ENCODE assay signal across 8 mouse cellular contexts in the genomic region with DNA sequence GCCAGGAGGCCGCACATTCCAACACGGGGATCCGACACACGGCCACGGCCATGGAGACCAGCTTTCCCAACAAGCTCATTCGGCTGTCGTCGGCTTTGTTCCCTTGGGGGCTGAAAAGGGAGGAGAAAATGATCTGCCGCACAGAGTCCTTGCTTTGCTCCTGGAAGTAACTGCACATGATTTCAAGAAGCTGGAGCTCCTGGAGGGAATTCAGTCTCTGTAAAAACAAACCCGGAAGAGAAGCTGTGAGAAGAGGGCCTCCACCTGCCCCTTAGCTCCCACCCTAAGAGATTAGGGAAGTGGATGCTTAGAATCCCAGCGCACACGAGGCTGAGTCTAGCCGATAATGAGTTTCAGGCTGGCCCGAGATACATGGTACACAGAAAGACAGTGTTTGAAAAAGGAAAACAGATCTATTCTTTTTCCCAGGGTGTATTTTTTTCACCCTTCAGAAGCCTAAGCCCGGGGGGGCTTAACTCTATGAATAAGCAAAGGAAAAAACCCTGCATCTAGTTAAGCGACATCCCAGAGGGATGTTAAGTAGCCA. TPM values are rescaled to one million over a fixed set of nuclear protein-coding genes. Genes with fewer than 3 reads are reported as not detected.
DNase-seq lines count a peak whose midpoint lies in the region; ATAC-seq and TF ChIP-seq lines count a peak whose summit lies in the region.

No protein-coding gene starts in this region.

- 6% methylated on average over 16 of the region's 16 CpGs for WGBS in heart, embryonic 10.5 days
- WGBS in forebrain, embryonic 15.5 days = 2% methylated on average over 16 of the region's 16 CpGs
- 8% methylated on average over 16 of the region's 16 CpGs for WGBS in liver, embryonic 16.5 days (ENCODE audit: insufficient replicate concordance)

- ATAC-seq in forebrain, embryonic 15.5 days (replicated peaks) = 0 out of 2 replicates have a peak, but pooled peaks have one; percentile 29
- ATAC-seq in liver, embryonic 16.5 days (ENCODE audit: low read depth) = peak; percentile 35; the same call in 1 of the 2 replicates

- no peaks in the 10 kb centered on the region for H3K27me3 ChIP-seq in heart, embryonic 10.5 days (ENCODE audit: insufficient read depth, poor library complexity, severe bottlenecking)
- H3K27me3 ChIP-seq in MEL (ENCODE audit: control insufficient read depth in 1 of 2, insufficient read depth in 2 of 2, low read length in 2 of 2) = no peaks in the 10 kb centered on the region
- no peaks in the 10 kb centered on the region for H3K27me3 ChIP-seq in forebrain, embryonic 15.5 days
- no peaks in the 10 kb centered on the region for H3K27me3 ChIP-seq in liver, embryonic 16.5 days (ENCODE audit: control insufficient read depth, insufficient read depth, low read depth, low read length)

- no peak for TF ChIP-seq CTCF in MEL (IDR thresholded peaks at IDR 0.05 in 2 of 3, conservative IDR thresholded peaks at IDR 0.05 in 1 of 3; ENCODE audit: control insufficient read depth in 1 of 3, insufficient read depth in 1 of 3, low read depth in 2 of 3, low read length in 3 of 3, poor library complexity in 1 of 3, severe bottlenecking in 1 of 3)

- H3K4me3 ChIP-seq in heart, embryonic 10.5 days = peak overlapping the region; percentile 91
- H3K4me3 ChIP-seq in MEL (ENCODE audit: control insufficient read depth in 1 of 2, insufficient read depth in 1 of 2, low read depth in 2 of 2, low read length in 2 of 2) = peak overlapping the region; percentile 76 to 91
- peak overlapping the region; percentile 99 for H3K4me3 ChIP-seq in forebrain, embryonic 15.5 days
- H3K4me3 ChIP-seq in liver, embryonic 16.5 days (ENCODE audit: low read depth, low read length) = peak overlapping the region; percentile 83

- DNase-seq in heart, embryonic 10.5 days (ENCODE audit: low spot score) = no peak
- no peak for DNase-seq in heart, adult 11 months
- DNase-seq in MEL (ENCODE audit: low read depth, low spot score) = peak; percentile 87
- no peak for DNase-seq in urinary bladder, adult 18-20 months (ENCODE audit: low spot score in 2 of 2)
- DNase-seq in frontal cortex, adult 2 months (ENCODE audit: extremely low spot score in 1 of 2, low spot score in 1 of 2) = no peak
- DNase-seq in kidney, postnatal 4 days = no peak

- peak in 1 of 2 experiments; percentile 59; a peak in 1 of 4 replicates for TF ChIP-seq POLR2A in MEL (IDR thresholded peaks at IDR 0.05; ENCODE audit: control insufficient read depth in 1 of 2, insufficient read depth in 1 of 2, low read depth in 1 of 2, low read length in 2 of 2, poor library complexity in 1 of 2)

- H3K36me3 ChIP-seq in heart, embryonic 10.5 days = peaks cover 76% of the 10 kb centered on the region
- H3K36me3 ChIP-seq in MEL (ENCODE audit: control insufficient read depth in 1 of 2, insufficient read depth in 2 of 2, low read length in 2 of 2) = peaks cover 12 to 18% of the 10 kb centered on the region in 2 experiments
- peaks cover 62% of the 10 kb centered on the region for H3K36me3 ChIP-seq in forebrain, embryonic 15.5 days
- peaks cover 22% of the 10 kb centered on the region for H3K36me3 ChIP-seq in liver, embryonic 16.5 days (ENCODE audit: control insufficient read depth, insufficient read depth)

- H3K27ac ChIP-seq in heart, embryonic 10.5 days = peak overlapping the region; percentile 99
- peak overlapping the region; percentile 89 for H3K27ac ChIP-seq in MEL (ENCODE audit: control insufficient read depth, low read depth, low read length)
- H3K27ac ChIP-seq in forebrain, embryonic 15.5 days (replicated peaks) = peak overlapping the region; percentile 98
- peak overlapping the region; percentile 80 for H3K27ac ChIP-seq in liver, embryonic 16.5 days (ENCODE audit: low read length)

- peaks cover 17% of the 10 kb centered on the region for H3K4me1 ChIP-seq in heart, embryonic 10.5 days
- peaks cover 0 to 10% of the 10 kb centered on the region in 2 experiments; a peak in 1 of 4 replicates for H3K4me1 ChIP-seq in MEL (ENCODE audit: control insufficient read depth in 1 of 2, insufficient read depth in 2 of 2, low read length in 2 of 2)
- peaks cover 31% of the 10 kb centered on the region for H3K4me1 ChIP-seq in forebrain, embryonic 15.5 days
- peaks cover 30% of the 10 kb centered on the region for H3K4me1 ChIP-seq in liver, embryonic 16.5 days (ENCODE audit: control insufficient read depth, low read depth, low read length)

- TF ChIP-seq EP300 in MEL (IDR thresholded peaks at IDR 0.05; ENCODE audit: low read depth in 1 of 2, low read length in 2 of 2) = no peak

- H3K9ac ChIP-seq in MEL (ENCODE audit: control insufficient read depth, low read depth, low read length, poor library complexity, severe bottlenecking) = peak overlapping the region; percentile 98
- H3K9ac ChIP-seq in forebrain, embryonic 15.5 days (replicated peaks) = peak overlapping the region; percentile 99
- peak overlapping the region; percentile 93 for H3K9ac ChIP-seq in liver, embryonic 16.5 days (ENCODE audit: low read depth, low read length)

- no peaks in the 10 kb centered on the region for H3K9me3 ChIP-seq in heart, embryonic 10.5 days
- H3K9me3 ChIP-seq in MEL (replicated peaks; ENCODE audit: insufficient read depth, low read length) = no peaks in the 10 kb centered on the region
- no peaks in the 10 kb centered on the region for H3K9me3 ChIP-seq in forebrain, embryonic 15.5 days
- no peaks in the 10 kb centered on the region for H3K9me3 ChIP-seq in liver, embryonic 16.5 days (replicated peaks; ENCODE audit: control insufficient read depth, low read length)

- H3K4me2 ChIP-seq in forebrain, embryonic 15.5 days (replicated peaks) = peak overlapping the region; percentile 88
- peak overlapping the region; percentile 95 for H3K4me2 ChIP-seq in liver, embryonic 16.5 days (ENCODE audit: low read depth, low read length)

- TF ChIP-seq RAD21 in MEL (IDR thresholded peaks at IDR 0.05; ENCODE audit: low read depth, low read length) = no peak

- peaks cover 52% of the 10 kb centered on the region for H3K79me2 ChIP-seq in MEL (ENCODE audit: control insufficient read depth, insufficient read depth, low read length, poor library complexity)

TF ChIP-seq in MEL, 35 proteins besides CTCF, POLR2A, EP300 and RAD21 (continues in another document):
- TF ChIP-seq POLR2AphosphoS5 (IDR thresholded peaks at IDR 0.05; ENCODE audit: borderline replicate concordance, low read depth, low read length) (no peak), SIN3A (IDR thresholded peaks at IDR 0.05; ENCODE audit: low read length) (peak; percentile 73), TCF12 (IDR thresholded peaks at IDR 0.05; ENCODE audit: low read depth, low read length) (no peak), RCOR1 (IDR thresholded peaks at IDR 0.05; ENCODE audit: low read depth, low read length) (no peak; the same call in 1 of the 2 replicates), TAL1 (IDR thresholded peaks at IDR 0.05; ENCODE audit: low read length) (peak; percentile 55; the same call in 1 of the 2 replicates)

RNA-seq across cellular contexts. Expression of a gene that starts 0.9 kb away (rescaled TPM):
- polyA plus RNA-seq in heart, embryonic 10.5 days (2016; fragmentation: Nextera tagmentation; extraction: Ambion mirVana) = 35.0 and 46.1 TPM in 2 replicates
- total RNA-seq in MEL (2012; rRNA removed) = 51.4 and 59.3 TPM in 2 replicates
- polyA plus RNA-seq in MEL (2012; ENCODE audit: insufficient read depth in 1 of 2, insufficient read length in 2 of 2, low read depth in 1 of 2, low replicate concordance in 2 of 2, missing spikeins in 1 of 2) = 10 to 100 TPM in 1 of 2 experiments, not detected in 1; 92.4 TPM
- polyA plus RNA-seq in forebrain, embryonic 15.5 days (2015; fragmentation: Nextera tagmentation; extraction: Ambion mirVana) = 47.9 and 50.4 TPM in 2 replicates
- 16.6 and 16.8 TPM in 2 replicates for polyA plus RNA-seq in liver, embryonic 16.5 days (2015; fragmentation: Nextera tagmentation; extraction: Ambion mirVana)
- polyA plus RNA-seq in frontal cortex, adult 2 months (2012; rRNA removed) = 16.9 and 17.0 TPM in 2 replicates

RNA-seq across cellular contexts. Expression of a gene that starts 14.8 kb away (rescaled TPM):
- polyA plus RNA-seq in heart, embryonic 10.5 days (2016; fragmentation: Nextera tagmentation; extraction: Ambion mirVana) = 55.5 and 58.6 TPM in 2 replicates
- total RNA-seq in MEL (2012; rRNA removed) = 16.2 and 17.6 TPM in 2 replicates
- polyA plus RNA-seq in MEL (2012; ENCODE audit: insufficient read depth in 1 of 2, insufficient read length in 2 of 2, low read depth in 1 of 2, low replicate concordance in 2 of 2, missing spikeins in 1 of 2) = 10 to 100 TPM in 1 of 2 experiments, not detected in 1; 62.1 TPM
- 73.5 and 75.0 TPM in 2 replicates for polyA plus RNA-seq in forebrain, embryonic 15.5 days (2015; fragmentation: Nextera tagmentation; extraction: Ambion mirVana)
- 23.9 and 25.5 TPM in 2 replicates for polyA plus RNA-seq in liver, embryonic 16.5 days (2015; fragmentation: Nextera tagmentation; extraction: Ambion mirVana)
- polyA plus RNA-seq in frontal cortex, adult 2 months (2012; rRNA removed) = 68.2 and 75.4 TPM in 2 replicates

RNA-seq across cellular contexts. Expression of a gene that starts 20.8 kb away (rescaled TPM):
- polyA plus RNA-seq in heart, embryonic 10.5 days (2016; fragmentation: Nextera tagmentation; extraction: Ambion mirVana) = not detected in 2 replicates
- 0.08 TPM in 1 of 2 replicates, not detected in the other for total RNA-seq in MEL (2012; rRNA removed)
- under 1 TPM in 1 of 2 experiments, not detected in 1; 0.14 TPM for polyA plus RNA-seq in MEL (2012; ENCODE audit: insufficient read depth in 1 of 2, insufficient read length in 2 of 2, low read depth in 1 of 2, low replicate concordance in 2 of 2, missing spikeins in 1 of 2)
- 0.08 TPM in 1 of 2 replicates, not detected in the other for polyA plus RNA-seq in forebrain, embryonic 15.5 days (2015; fragmentation: Nextera tagmentation; extraction: Ambion mirVana)
- polyA plus RNA-seq in liver, embryonic 16.5 days (2015; fragmentation: Nextera tagmentation; extraction: Ambion mirVana) = not detected in 2 replicates
- polyA plus RNA-seq in frontal cortex, adult 2 months (2012; rRNA removed) = 8.8 TPM in 2 replicates

RNA-seq across cellular contexts. Expression of a gene that starts 42.9 kb away (rescaled TPM):
- polyA plus RNA-seq in heart, embryonic 10.5 days (2016; fragmentation: Nextera tagmentation; extraction: Ambion mirVana) = 0.51 and 0.55 TPM in 2 replicates
- total RNA-seq in MEL (2012; rRNA removed) = 0.03 TPM in 1 of 2 replicates, not detected in the other
- not detected for polyA plus RNA-seq in MEL (2012; ENCODE audit: insufficient read depth in 1 of 2, insufficient read length in 2 of 2, low read depth in 1 of 2, low replicate concordance in 2 of 2, missing spikeins in 1 of 2)
- polyA plus RNA-seq in forebrain, embryonic 15.5 days (2015; fragmentation: Nextera tagmentation; extraction: Ambion mirVana) = 0.42 and 0.88 TPM in 2 replicates
- polyA plus RNA-seq in liver, embryonic 16.5 days (2015; fragmentation: Nextera tagmentation; extraction: Ambion mirVana) = not detected in 2 replicates
- 6.2 and 7.5 TPM in 2 replicates for polyA plus RNA-seq in frontal cortex, adult 2 months (2012; rRNA removed)

RNA-seq across cellular contexts. Expression of a gene that starts 44.4 kb away (rescaled TPM):
- polyA plus RNA-seq in heart, embryonic 10.5 days (2016; fragmentation: Nextera tagmentation; extraction: Ambion mirVana) = 2.1 and 2.6 TPM in 2 replicates
- 3.1 and 4.8 TPM in 2 replicates for total RNA-seq in MEL (2012; rRNA removed)
- 1 to 10 TPM in 1 of 2 experiments, not detected in 1; 4.3 TPM for polyA plus RNA-seq in MEL (2012; ENCODE audit: insufficient read depth in 1 of 2, insufficient read length in 2 of 2, low read depth in 1 of 2, low replicate concordance in 2 of 2, missing spikeins in 1 of 2)
- 12.7 and 13.6 TPM in 2 replicates for polyA plus RNA-seq in forebrain, embryonic 15.5 days (2015; fragmentation: Nextera tagmentation; extraction: Ambion mirVana)
- 0.12 and 0.26 TPM in 2 replicates for polyA plus RNA-seq in liver, embryonic 16.5 days (2015; fragmentation: Nextera tagmentation; extraction: Ambion mirVana)
- polyA plus RNA-seq in frontal cortex, adult 2 months (2012; rRNA removed) = 14.9 and 15.7 TPM in 2 replicates
